Mouse (Mus musculus): Measurements from ENCODE around the gene Zbtb34.

Gene Zbtb34

DNA sequence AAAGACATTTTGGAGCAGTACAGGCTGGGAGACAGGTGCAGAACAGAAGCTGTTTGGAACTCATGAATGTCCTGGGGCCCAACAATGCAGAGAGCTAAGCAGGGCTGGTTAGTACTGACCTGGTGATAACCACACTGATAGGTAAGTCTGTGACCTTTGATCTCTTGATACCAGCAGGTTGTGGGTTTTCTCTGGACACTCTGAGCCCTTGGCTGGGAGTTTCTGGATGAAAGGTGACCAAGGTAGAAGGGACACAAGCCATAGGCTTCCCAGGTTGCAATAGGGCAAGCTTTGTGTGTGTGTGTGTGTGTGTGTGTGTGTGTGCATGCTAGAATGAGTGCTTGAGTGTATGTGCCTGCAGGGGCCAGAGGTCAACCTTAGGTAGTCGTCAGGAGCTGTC is 15.7 kb upstream of the Zbtb34 start:
- no peak for DNase-seq (ENCODE audit: low spot score)

DNA sequence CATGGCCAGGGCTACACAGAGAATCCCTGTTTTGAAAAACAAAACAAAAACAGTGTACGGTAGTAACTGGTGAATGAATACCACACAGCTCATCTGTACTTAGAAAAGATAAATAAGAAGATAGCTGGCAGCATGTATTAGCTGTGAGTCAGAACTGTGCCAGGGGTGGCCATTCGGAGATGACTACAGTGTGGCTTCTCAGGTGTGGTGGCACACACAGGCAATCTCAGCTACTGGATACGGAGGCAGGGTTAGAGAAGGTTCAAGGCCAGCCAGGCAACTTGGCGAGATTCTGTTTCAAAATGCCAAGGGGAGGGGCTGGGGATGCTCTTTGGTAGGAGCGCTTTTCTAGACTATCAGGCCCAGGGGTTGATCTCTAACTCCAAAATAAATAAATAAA is 14.6 kb upstream of the Zbtb34 start:
- DNase-seq (ENCODE audit: low spot score) = no peak

DNA sequence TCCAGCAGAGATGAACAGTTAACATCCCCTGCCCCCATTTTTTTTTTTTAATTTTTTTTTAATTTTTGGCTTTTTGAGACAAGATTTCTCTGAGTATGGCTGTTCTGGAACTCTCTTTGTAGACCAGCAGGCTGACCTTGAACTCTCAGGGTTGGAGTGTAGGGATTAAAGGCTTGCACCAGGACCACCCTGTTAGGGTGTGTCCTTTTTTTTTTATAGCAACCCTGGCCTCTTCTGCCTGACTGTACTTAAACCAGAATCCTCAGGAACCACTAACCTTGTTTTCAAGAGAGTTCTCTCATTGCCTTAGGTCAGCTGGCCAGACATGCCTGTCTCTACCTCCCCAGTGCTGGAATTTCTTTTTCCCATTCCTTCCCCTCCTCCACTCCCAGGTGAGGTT is 13.7 kb upstream of the Zbtb34 start:
- DNase-seq (ENCODE audit: low spot score) = no peak

DNA sequence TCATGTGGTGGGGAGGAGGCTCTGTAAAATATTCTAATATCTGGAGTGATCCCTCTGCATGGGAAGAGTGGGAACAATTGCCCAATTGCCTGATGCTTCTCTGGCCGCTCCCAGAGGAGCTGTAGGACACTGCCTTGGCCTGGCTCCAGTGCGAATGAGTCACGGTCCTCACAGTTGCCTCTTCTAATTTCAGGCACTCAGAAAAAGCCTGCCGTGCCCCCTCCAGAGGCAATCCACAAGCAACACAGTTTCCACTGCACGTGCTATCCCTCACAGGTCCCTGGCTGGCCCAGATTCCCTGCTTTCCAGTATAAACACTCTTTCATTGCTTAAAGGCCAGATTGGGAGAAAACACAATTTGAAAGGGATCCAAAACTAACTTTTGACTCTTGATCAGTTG is 13.2 kb upstream of the Zbtb34 start:
- DNase-seq (ENCODE audit: low spot score) = peak; percentile 84

DNA sequence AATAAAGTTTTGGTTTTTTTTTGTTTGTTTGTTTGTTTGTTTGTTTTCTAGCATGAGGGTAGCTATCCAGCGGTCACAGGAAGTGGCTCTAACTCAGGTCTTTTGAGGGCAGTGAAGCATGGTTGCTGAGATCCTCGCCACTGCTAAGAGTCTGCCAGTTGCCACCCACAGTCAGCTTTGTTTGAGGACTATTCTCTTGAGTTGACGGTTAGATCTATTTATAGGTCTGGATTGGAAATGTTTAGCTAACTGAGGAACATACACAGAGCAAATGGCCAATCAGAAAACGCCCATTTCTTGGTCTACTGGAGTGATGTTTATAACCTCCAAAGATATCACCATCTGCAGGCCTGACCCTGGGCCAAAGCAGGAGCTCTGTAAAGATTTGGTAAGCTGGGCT is 11.6 kb upstream of the Zbtb34 start:
- DNase-seq (ENCODE audit: low spot score) = no peak

DNA sequence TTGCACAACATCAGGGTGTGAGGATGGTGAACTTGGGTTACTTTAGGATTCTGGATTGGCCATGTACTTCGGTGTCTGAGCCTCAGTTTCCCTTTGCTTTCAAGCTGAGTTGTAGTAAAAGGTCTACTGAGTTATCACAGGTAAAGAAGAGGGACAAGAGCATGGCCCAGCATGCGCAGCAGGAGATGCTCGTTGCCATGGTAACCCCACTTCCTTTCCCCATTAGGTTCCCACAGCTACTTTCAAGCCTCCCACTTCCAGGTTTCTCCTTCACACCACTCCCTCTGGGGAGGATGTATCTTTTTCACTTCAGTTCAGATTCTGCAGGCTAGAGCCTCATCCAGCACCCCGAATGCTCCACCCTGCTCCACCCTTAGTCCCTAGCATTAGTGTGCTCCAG is 9.8 kb upstream of the Zbtb34 start:
- no peak for DNase-seq (ENCODE audit: low spot score)

DNA sequence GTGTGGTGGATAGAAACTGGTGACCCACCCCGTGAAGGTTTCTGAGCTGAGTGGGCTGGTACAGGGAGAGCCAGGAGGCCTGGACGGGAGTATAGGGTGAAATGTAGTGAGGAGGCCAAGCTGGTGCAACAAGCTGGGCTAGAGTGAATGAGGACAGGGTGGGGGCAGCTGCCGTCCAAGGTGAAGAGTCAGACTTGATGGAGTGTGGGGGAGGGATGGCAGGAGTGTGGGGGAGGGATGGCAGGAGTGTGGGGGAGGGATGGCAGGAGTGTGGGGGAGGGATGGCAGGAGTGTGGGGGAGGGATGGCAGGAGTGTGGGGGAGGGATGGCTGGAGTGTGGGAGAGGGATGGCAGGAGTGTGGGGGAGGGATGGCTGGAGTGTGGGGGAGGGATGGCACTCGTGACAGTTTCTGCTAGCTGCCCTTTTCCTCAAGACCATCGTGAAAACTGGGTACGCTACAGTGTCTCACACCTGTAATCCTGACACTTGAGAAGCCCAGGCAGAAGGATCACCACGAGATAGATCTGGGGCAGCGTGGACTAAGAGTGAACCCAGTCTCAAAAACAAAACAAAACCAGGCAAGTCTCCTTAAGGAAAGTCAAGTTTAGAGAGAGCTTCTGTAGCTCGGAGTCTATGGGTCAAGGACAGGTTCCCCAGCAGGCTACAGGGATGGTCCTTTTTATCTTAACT is 9.0 kb upstream of the Zbtb34 start:
- no peak for DNase-seq (ENCODE audit: low spot score)

DNA sequence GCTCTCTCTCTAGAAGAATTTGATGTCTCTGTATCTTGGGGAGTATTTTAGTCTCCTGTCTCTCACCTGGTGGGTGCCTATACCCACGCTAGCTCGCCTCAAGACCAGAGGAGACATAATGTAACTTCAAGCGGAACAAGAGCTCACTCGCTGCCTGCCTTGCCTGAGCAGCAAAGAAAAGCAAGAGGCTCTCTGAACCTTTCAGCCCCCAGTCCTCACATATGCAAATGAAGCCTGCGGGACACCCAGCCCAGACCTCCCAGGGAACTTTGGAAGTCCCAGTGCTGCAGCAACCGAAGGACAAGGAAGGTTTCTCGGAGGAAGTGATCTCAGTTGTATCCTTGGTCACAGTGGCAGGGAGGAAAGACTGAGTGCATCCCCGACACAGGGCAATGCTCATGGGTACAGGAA is 8.4 kb upstream of the Zbtb34 start:
- DNase-seq (ENCODE audit: low spot score) = no peak

DNA sequence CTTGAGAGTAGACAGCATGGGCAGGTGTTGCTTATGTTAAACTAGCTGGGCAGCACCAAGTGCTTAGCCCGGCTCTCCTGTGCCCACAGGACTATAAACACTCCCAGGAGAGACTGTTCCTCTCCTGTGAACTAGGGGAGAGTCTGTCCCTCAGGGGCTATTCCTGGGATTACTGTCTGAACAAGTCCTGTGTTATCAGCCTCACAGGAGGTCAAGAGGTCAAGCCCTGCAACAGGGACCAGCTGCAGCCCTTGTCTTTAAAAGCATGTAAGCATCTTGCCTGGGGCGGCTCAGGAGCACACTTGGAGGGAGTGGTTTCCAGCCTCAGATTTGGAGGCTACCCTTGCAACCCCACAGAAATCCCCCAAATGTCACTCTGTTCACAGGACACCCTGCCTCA is 7.3 kb upstream of the Zbtb34 start:
- no peak for DNase-seq (ENCODE audit: low spot score)

DNA sequence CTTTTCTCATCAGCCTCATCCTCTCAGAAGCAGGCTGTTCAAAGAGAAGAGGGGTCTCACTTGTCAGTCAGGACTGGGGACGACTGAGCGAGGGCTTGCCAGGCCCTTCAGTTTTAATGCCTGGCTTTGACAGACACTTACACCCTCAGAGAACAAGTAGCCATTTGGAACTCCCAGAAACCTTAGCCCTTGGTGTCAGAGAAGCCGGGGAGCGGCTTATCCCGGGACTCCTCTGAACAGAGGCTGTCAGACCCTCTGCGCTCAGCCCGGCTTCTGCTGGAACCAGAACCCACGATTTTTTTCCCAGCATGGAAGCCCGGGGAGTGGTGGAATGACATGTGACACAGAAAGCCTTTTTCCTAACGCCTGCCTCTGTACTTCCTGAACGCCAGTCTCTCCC is 6.1 kb upstream of the Zbtb34 start:
- no peak for DNase-seq (ENCODE audit: low spot score)

DNA sequence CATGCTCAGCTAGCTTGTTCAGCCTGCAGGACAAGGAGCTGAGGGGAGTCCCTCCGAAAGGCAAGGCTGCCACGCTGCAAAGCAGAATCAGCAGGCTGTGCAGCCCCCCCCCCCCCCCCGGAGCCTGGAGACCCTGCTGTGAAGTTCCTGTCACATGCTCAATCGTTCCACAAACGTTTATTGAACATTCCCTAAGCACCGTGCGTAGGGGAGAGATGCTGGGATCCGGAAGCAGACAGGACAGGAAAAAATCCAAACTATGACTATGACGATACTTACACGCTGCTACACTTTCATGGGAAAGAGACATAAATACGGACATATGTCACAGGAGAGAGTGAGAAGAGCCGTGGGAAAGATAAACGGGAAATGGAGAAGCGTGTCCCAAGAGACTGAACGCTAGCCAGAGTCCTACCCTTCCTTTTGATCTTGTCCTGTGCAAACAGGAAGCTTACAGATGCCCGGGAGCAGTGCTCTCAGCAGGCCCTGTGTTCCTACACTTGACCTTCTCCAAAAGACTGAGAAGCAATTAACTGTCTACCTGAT is 5.0 kb upstream of the Zbtb34 start:
- no peak for DNase-seq (ENCODE audit: low spot score)

DNA sequence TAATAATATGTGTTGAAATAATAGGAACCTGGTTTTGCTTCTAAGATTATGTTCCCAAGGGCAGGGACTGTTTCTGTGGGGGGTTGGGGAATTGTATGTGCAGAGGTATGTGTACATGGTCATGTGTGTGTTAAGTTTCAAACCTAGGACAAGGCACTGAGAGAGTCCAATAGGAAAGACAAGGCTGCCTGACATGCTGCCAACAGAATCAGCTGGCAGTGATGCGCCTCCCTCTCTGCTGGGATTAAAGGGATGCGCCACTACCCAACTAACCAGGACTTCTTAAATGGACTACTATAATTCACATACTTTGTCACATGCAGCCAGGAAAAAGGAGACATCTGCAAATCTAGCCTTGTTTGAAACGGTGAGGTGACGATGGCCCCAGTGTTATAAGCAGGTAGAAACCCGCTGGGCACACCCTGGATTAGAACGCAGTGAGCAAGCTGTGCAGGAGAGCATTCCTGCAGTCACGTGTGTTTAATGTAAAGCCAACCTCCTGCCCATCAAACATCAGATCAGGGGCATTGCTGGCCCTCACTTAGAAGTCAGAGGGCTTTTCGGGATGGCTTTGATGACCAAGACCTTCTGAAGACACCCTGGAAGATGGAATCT is 4.0 kb upstream of the Zbtb34 start:
- no peak for DNase-seq (ENCODE audit: low spot score)

DNA sequence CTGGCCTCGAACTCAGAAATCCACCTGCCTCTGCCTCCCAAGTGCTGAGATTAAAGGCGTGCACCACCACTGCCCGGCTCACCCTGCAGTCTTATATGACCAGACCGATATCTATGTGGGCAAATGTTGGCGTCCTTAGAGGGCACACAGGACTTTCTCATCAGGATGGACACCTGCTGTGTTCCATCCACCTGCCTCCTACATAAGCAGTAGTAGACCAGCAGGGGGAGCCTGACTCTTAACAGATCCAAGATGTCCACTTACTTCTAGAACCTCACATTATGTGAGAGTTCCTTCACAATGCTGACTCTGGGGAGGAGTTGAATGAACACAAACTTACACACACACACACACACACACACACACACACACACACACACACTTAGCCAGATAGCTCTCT is 1.8 kb upstream of the Zbtb34 start:
- DNase-seq (ENCODE audit: low spot score) = peak; percentile 56

DNA sequence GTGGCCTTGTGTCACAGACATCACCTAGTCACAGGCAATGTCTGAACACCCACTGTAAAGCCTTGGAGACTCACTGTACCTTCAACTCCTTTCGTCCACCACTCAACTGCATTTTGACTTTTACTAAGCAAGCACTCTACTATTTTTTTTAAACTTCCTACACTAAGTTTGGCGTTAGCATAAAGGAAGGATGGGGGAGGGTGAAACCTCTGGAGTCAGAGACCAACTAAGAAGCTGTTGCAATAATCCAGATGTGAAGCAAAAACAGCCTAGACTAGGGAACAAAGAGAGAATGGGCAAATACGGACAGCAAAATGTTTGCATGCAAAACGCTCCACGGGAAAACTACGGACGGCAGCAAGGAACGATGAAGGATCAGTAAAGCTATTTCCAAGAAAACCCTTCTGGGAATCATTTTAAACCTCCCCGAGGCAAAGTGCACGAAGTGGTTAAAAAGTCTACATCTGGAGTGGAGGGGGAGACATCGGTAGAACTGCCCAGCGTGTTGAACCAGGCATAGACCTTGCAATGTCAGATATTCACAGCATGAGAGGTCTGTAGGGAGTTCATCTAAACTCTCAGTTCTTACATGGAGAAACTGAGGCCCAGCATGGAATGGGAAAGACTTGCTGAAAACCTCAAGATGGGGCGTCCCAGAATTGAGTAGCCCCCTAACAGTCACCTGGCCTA is 898 bp downstream of the Zbtb34 start:
- DNase-seq (ENCODE audit: low spot score) = no peak

DNA sequence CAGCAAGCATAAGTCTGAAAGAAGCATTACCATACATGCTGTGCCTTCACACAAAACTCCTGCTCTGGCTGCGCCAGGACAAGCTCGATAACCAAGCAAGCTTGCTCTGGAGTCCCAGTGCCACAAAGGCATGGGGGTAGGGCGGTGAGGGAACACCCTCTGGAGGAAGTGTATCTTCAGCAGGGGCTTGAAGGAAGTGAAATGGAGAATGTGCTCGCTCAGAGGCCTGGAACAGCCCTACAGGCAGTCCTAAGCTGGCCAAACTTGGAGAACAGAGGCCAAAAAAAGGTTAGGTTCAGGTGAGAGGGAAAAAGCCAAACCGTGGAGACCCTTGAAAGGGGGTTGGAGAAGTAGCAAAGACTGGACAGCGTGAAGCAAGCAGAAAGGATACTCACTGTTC is 1.8 kb downstream of the Zbtb34 start:
- no peak for DNase-seq (ENCODE audit: low spot score)

DNA sequence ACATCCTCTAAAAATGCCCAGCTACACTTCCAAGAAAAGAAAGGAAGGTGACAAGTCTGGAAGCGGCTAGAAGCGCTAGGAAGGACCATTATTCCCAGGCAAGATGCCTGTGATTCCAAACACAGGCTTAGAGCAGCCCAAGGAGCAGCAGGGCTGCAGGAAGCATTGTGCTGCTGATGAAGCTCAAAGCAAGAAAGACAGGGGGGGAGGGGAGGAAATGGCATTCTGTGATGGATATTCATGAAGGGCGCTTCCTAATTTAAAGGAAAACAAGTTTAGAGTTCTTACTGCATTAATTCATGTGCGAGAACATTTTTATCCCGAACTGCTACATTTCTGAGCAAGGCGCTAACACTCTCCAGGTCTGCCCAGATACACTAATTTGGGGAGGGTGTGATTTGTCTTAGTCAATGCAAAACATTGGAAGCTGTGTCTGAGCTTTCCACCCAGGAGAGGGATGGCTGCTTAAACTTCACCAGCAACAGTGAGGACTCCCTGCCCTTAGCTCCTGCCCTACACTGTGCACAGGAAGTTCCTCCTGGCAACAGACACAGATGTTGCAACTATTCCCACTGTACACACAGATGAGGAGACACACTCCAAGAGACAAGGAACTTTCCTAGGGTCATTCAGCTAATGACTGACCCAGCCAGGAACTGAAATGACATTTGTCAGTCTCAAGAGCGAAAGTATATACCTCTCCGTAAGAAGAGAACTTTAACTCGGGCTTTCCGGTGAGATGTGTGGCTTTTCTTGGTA is 4.3 kb downstream of the Zbtb34 start:
- no peak for DNase-seq (ENCODE audit: low spot score)

DNA sequence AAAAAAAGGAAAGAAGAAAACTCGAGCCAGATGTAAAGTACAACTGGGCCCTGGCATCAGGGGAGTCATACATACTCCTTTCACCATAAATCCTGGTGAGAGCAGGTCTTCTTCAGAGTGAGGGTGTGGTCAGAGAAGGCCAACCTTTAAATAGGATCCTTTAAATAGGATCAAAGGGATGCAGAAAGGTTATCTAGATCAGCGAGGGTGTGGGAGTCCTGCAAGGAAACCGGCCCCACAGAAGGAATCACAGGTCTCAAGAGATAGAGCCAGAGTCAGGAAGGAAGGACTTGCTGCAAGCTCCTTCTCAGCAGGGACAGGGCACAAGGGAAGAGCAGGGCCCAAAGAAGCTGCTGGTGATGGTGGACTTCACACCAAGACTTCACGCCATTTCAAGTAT is 13.7 kb downstream of the Zbtb34 start:
- no peak for DNase-seq (ENCODE audit: low spot score)

DNA sequence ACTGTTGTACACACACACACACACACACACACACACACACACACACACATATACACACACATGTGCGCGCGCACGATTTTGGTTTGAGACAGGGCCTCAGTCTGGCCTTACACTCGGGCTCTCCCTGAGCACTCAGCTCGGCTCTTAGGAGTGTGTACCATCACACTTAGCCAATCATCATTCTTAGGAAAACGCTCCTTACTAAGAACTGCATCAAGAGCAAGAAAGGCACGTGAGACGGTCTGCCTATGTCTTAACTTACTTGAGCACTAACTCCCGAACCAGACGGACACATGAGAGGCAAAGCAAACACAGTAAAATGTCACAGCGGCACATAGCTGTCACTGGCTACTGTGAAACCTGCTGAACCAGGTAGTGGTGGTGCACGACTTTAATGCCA is 17.1 kb downstream of the Zbtb34 start:
- no peak for DNase-seq (ENCODE audit: low spot score)

DNA sequence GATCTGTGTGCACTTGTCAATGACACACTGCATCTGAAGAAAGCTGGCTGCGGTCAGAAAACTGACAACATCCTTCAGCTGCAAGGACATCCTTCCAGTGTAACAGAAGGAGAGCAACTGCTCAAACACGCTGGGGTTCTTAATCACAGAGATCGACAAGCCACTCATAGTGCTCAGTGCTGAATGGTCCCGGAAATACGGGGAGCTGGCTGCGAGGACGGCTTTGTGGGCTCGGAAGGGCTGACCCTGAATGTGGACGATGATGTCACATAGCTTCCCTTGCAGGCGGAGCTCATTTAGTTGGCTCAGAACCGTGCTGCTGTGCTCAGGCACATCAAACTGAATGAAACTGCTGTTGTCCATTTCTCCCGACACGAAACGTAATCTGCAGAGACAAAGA is 19.0 kb downstream of the Zbtb34 start:
- no peak for DNase-seq (ENCODE audit: low spot score)

DNA sequence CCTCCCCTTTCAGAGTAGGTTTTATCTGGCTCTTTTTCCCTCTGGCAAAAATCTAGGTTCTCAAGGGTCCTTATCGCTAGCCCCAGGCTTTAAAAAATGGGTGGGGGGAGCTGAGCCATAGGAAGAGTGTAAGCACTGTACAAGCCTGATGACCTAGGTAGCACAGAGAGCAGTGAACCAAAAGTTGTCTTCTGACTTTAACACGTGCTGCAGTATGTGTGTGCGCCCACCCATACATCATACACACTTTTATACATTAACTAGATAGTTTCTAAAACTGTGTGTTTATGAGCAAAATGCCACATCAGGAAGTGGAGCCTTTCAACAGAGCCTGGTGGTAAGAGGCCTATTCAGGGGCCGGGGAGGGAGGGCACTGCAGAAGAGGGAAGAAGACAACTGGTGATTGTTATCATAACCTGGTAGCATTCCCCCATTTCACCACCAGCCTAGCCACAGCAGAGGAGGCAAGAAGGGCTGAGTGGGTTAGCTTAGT is 27.6 kb downstream of the Zbtb34 start:
- DNase-seq (ENCODE audit: low spot score) = no peak

DNA sequence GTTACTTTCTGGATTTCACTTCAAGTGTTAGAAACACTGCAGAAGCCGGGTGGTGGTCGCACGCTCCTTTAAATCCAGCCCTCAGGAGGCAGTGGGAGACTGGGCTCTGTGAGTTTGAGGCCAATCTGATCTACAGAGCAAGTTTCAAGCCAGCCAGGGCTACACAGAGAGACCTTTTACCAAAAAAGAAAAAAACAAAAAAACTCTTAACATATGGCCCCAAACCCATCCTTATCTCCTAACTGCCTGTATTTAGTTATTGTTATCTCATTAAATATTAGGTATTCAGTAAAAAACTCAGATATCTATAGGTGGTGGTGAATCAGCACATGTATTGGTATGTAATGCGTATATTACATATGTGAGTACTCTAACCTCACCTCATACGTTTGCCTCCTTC is 28.5 kb downstream of the Zbtb34 start:
- no peak for DNase-seq (ENCODE audit: low spot score)

DNA sequence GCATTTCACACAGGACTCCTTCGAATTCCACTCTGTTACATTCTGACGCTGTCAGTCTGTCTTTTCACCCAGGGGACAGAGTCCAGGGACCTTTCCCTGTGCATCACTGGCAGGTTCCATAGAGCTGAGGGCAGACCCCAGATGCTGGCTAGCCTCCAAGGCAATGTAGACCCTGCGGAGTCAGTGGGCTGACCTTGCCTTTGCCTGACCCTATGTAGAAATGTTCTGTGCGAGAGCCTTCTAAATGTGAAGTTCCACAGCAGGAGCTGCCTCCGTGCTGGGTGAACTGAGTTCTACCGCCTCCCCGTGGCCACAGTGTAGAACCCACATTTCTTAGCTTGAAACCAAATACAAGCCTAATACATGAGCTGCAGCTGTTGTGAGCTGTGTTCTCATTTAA is 28.9 kb downstream of the Zbtb34 start:
- DNase-seq (ENCODE audit: low spot score) = peak; percentile 59

All from urinary bladder, postnatal 25 days (tissue).